Mouse (Mus musculus) skeletal muscle tissue, adult 2 months (tissue): Measurements from ENCODE around the gene Arhgef25.
"Not testable (repeated sequence)": the region's sequence is repeated elsewhere in the genome, so short reads cannot be mapped to it uniquely, and the experiment has no call there.

ENCODE experiments used
- DNase-seq: peaks from one replicate; pipeline ENCODE4 v3.0.0-alpha.2; 2012; ENCODE audit warnings: low read depth, low spot score

The Arhgef25 gene

GRCm38 (mm10) chr10:127204589-127204988 lies 14.7 kb upstream of the Arhgef25 start:
- no peak for DNase-seq

GRCm38 (mm10) chr10:127203106-127203505 lies 13.2 kb upstream of the Arhgef25 start:
- no peak for DNase-seq

GRCm38 (mm10) chr10:127200279-127200678 lies 10.4 kb upstream of the Arhgef25 start:
- DNase-seq, result no peak

GRCm38 (mm10) chr10:127199474-127199873 lies 9.6 kb upstream of the Arhgef25 start:
- no peak for DNase-seq

- no peak for DNase-seq
Measured at GRCm38 (mm10) chr10:127199068-127199467, 9.2 kb upstream of the Arhgef25 start.

- no peak for DNase-seq
Measured at GRCm38 (mm10) chr10:127198492-127198891, 8.6 kb upstream of the Arhgef25 start.

GRCm38 (mm10) chr10:127197505-127198110 lies 7.7 kb upstream of the Arhgef25 start:
- DNase-seq, result no peak

GRCm38 (mm10) chr10:127197104-127197503 lies 7.2 kb upstream of the Arhgef25 start:
- no peak for DNase-seq

GRCm38 (mm10) chr10:127196392-127196791 lies 6.5 kb upstream of the Arhgef25 start:
- peak; percentile 83 for DNase-seq

- DNase-seq, result no peak
Measured at GRCm38 (mm10) chr10:127195328-127196129, 5.6 kb upstream of the Arhgef25 start, which contains the start of gene Dtx3. Dtx3 (minus strand) TSS chr10:127195728.

GRCm38 (mm10) chr10:127194428-127195327 lies 4.8 kb upstream of the Arhgef25 start:
- no peak for DNase-seq

- no peak for DNase-seq
Measured at GRCm38 (mm10) chr10:127193011-127193410, 3.1 kb upstream of the Arhgef25 start.

GRCm38 (mm10) chr10:127192057-127192328 lies 2.1 kb upstream of the Arhgef25 start:
- DNase-seq, result not testable (repeated sequence)

- DNase-seq, result no peak
Measured at GRCm38 (mm10) chr10:127191191-127192056, 1.5 kb upstream of the Arhgef25 start.

- DNase-seq, result no peak
Measured at GRCm38 (mm10) chr10:127190398-127191190, 711 bp upstream of the Arhgef25 start.

- no peak for DNase-seq
Measured at GRCm38 (mm10) chr10:127189116-127189650, 700 bp downstream of the Arhgef25 start.

GRCm38 (mm10) chr10:127188465-127189115 lies 1.3 kb downstream of the Arhgef25 start:
- peak; percentile 44 for DNase-seq

- DNase-seq, result no peak
Measured at GRCm38 (mm10) chr10:127188079-127188453, 1.8 kb downstream of the Arhgef25 start.

GRCm38 (mm10) chr10:127187371-127188078 lies 2.4 kb downstream of the Arhgef25 start:
- DNase-seq, result no peak
